In genomic region chr8:46322421-46322820, GRCm38 (mm10) we compare ENCODE assay signal across 26 mouse cellular contexts. TPM values are rescaled to one million over a fixed set of nuclear protein-coding genes. Genes with fewer than 3 reads are reported as not detected.
DNase-seq lines count a peak whose midpoint lies in the region; ATAC-seq lines count a peak whose summit lies in the region.
"Had no signal": no experiment of that assay in that cellular context is flagged by ENCODE, and none has a peak within 500 bp of the region (broad histone marks: within the 10 kb centered on the region; RNA-seq: fewer than 3 reads in every experiment).

No protein-coding gene starts in this region.

- WGBS in heart, embryonic 10.5 days, result 93% methylated on average over 4 of the region's 4 CpGs
- WGBS in midbrain, embryonic 11.5 days, result 88% methylated on average over 4 of the region's 4 CpGs
- WGBS in midbrain, embryonic 16.5 days, result 99% methylated on average over 4 of the region's 4 CpGs

- H3K27me3 ChIP-seq in heart, embryonic 10.5 days (ENCODE audit: insufficient read depth, poor library complexity, severe bottlenecking), result no peaks in the 10 kb centered on the region
- no peaks in the 10 kb centered on the region for H3K27me3 ChIP-seq in midbrain, embryonic 11.5 days (ENCODE audit: control insufficient read depth, insufficient read depth, low read length)
- no peaks in the 10 kb centered on the region for H3K27me3 ChIP-seq in midbrain, embryonic 16.5 days (ENCODE audit: control insufficient read depth, insufficient read depth, low read depth, low read length)
- H3K27me3 ChIP-seq: CH12.LX, Patski had no signal

- no peak overlapping the region for H3K4me3 ChIP-seq in heart, embryonic 10.5 days
- no peak overlapping the region for H3K4me3 ChIP-seq in midbrain, embryonic 11.5 days (ENCODE audit: low read depth, low read length)
- no peak overlapping the region for H3K4me3 ChIP-seq in midbrain, embryonic 16.5 days (ENCODE audit: low read depth, low read length)

- H3K27ac ChIP-seq in heart, embryonic 10.5 days, result no peak overlapping the region
- no peak overlapping the region for H3K27ac ChIP-seq in midbrain, embryonic 11.5 days (ENCODE audit: low read depth, low read length)
- no peak overlapping the region for H3K27ac ChIP-seq in midbrain, embryonic 16.5 days (ENCODE audit: low read length)

- H3K9me3 ChIP-seq in heart, embryonic 10.5 days, result no peaks in the 10 kb centered on the region
- H3K9me3 ChIP-seq in midbrain, embryonic 11.5 days (ENCODE audit: control insufficient read depth, low read length), result no peaks in the 10 kb centered on the region; the same call in 1 of the 2 replicates
- H3K9me3 ChIP-seq in midbrain, embryonic 16.5 days (replicated peaks; ENCODE audit: control insufficient read depth, low read length, poor library complexity, severe bottlenecking), result no peaks in the 10 kb centered on the region
- H3K9me3 ChIP-seq: G1E had no signal

- DNase-seq in heart, embryonic 10.5 days (ENCODE audit: low spot score), result peak; percentile 59
- DNase-seq in heart, postnatal 14 days, result no peak
- peak; percentile 62 for DNase-seq in midbrain, embryonic 11.5 days (ENCODE audit: low spot score, missing footprints)
- peak; percentile 8 for DNase-seq in 416B (ENCODE audit: low read depth)
- no peak for DNase-seq in kidney, postnatal 4 days
- DNase-seq: adrenal gland, adult 2 months; adrenal gland, adult 8-10 months; adrenal gland, postnatal 10 days; adrenal gland, postnatal 25 days; B cell, adult 2 months; cerebellum, adult 11 months; cerebellum, adult 11-12 months; cerebellum, adult 18-20 months; cerebellum, adult 2 months had no signal

- no peaks in the 10 kb centered on the region for H3K36me3 ChIP-seq in heart, embryonic 10.5 days
- H3K36me3 ChIP-seq in midbrain, embryonic 11.5 days (ENCODE audit: control insufficient read depth, insufficient read depth, low read length), result no peaks in the 10 kb centered on the region
- H3K36me3 ChIP-seq in midbrain, embryonic 16.5 days (ENCODE audit: control insufficient read depth, insufficient read depth, low read length), result no peaks in the 10 kb centered on the region
- H3K36me3 ChIP-seq: G1E had no signal

- intact Hi-C loops in heart, postnatal 14 days (cut with DNase I), result no loop called here

- H3K4me2 ChIP-seq in midbrain, embryonic 11.5 days, result no peak overlapping the region
- no peak overlapping the region for H3K4me2 ChIP-seq in midbrain, embryonic 16.5 days (ENCODE audit: low read length)

- no peak overlapping the region for H3K9ac ChIP-seq in midbrain, embryonic 11.5 days (ENCODE audit: low read length)
- H3K9ac ChIP-seq in midbrain, embryonic 16.5 days (ENCODE audit: low read depth, low read length), result no peak overlapping the region

- no peak for ATAC-seq in midbrain, embryonic 11.5 days (ENCODE audit: low FRiP score)
- ATAC-seq in midbrain, embryonic 16.5 days, result no peak
- ATAC-seq: activated CD4-positive, CD25-positive, alpha-beta regulatory T cell, adult 4 months; CD4-positive, CD25-positive, alpha-beta regulatory T cell, adult 4 months; Patski had no signal

- H3K4me1 ChIP-seq in heart, embryonic 10.5 days, result peaks cover 3% of the 10 kb centered on the region; the same call in 1 of the 2 replicates
- no peaks in the 10 kb centered on the region for H3K4me1 ChIP-seq in midbrain, embryonic 11.5 days (ENCODE audit: control insufficient read depth, insufficient read depth, low read length)
- H3K4me1 ChIP-seq in midbrain, embryonic 16.5 days (ENCODE audit: control insufficient read depth, insufficient read depth, low read length), result no peaks in the 10 kb centered on the region

RNA-seq across cellular contexts. Expression of gene Helt, which starts 27.9 kb away (rescaled TPM):
- not detected in 2 replicates for polyA plus RNA-seq in heart, embryonic 10.5 days (2016; fragmentation: Nextera tagmentation; extraction: Ambion mirVana)
- under 1 TPM; 0.29 to 0.74 TPM for total RNA-seq in heart, postnatal 14 days (2021)
- 48.9 and 49.0 TPM in 2 replicates for polyA plus RNA-seq in midbrain, embryonic 11.5 days (2014; fragmentation: Nextera tagmentation; extraction: Ambion mirVana)
- polyA plus RNA-seq in midbrain, embryonic 16.5 days (2015; fragmentation: Nextera tagmentation; extraction: Ambion mirVana), result 2.8 and 3.2 TPM in 2 replicates
- total RNA-seq: adrenal gland, adult 18-20 months; adrenal gland, adult 2 months; adrenal gland, postnatal 10 days; adrenal gland, postnatal 14 days; adrenal gland, postnatal 25 days; adrenal gland, postnatal 36 days; CH12.LX; ES-E14; MEL had no signal
- polyA plus RNA-seq: activated CD4-positive, CD25-positive, alpha-beta regulatory T cell, adult 4 months; C2C12; CD4-positive, CD25-positive, alpha-beta regulatory T cell, adult 4 months; cerebellum, adult 2 months; G1E; Patski had no signal

Comparison
In these comparisons a context has a peak if more than half of its experiments do, and no peak if none do; other contexts are left out.
1. DNase-seq: peak in heart, embryonic 10.5 days (single experiment), midbrain, embryonic 11.5 days (single experiment) and 416B (single experiment); none in heart, postnatal 14 days (0 of 2) and kidney, postnatal 4 days (0 of 2).
2. RNA of gene Helt, which starts 27.9 kb away (polyA plus RNA-seq): 48.9 to 49.0 TPM in midbrain, embryonic 11.5 days; 2.8 to 3.2 TPM in midbrain, embryonic 16.5 days and not detected in heart, embryonic 10.5 days; every median in the first group is over 10 times any median in the second.